Mouse (Mus musculus): ENCODE data around the gene Bnc2.

The Bnc2 gene

GRCm38 (mm10) chr4:84632832-84633789 is 42.0 kb downstream of the Bnc2 start:
- no peak for DNase-seq (ENCODE audit: low read depth)

DNA sequence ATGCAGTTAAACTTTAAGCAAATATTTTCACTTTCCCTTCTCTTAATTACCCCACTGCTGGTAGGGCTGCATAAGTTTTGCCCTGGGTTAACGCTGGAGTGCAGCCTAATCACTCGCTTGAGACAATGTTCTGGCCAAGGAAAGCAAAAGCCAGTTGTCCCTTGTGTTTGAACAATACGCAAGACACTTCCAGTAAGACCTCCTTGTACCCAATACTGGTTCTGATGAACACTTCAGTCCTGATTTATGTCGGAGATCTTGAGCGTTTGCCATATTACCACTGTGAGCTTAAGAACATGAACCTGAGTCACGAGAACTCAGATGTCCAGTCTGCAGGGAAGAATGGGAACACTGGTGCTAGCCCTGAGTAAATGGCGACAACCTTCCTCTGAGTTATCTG is 47.5 kb downstream of the Bnc2 start:
- no peak for DNase-seq (ENCODE audit: low read depth)

DNA sequence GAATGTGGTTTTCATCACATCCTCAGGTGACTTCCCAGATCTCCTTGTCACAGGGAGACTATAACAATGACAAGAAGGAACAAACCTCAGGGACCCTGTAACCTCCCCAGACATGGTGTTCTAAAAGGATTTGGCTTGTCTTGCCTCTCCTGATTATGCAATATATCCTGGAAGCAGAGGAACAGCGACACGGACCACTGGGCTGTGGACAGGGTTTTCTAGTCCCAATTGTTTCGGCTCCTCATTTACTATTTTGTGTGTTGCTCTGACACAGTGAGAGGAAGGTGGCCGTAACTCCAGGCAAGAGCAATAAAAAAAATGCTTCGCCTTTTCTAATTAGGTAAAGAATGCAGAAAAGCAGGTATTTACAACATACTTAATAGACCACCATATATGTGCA is 51.8 kb downstream of the Bnc2 start:
- DNase-seq (ENCODE audit: low read depth), result no peak

GRCm38 (mm10) chr4:84621785-84622184 is 53.3 kb downstream of the Bnc2 start:
- DNase-seq (ENCODE audit: low read depth), result no peak

DNA sequence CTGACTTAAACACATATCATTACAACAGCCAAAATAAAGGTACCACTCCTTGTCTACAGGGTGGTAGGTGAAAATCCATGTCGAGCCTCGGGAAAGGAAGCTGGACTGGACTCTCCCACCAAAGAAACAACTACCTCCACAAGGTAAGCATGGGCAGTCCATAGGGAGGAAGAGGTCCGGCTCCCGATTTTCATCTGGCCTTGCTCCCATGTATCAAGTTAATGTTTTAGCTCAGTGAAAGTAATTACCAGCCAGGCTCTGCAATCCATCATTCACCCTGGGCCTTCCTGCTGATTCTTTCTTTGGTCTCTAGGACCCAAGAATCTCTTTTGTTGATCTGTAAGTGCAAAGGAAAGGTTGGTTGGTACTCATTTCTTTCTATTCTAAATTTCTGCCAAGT is 65.2 kb downstream of the Bnc2 start:
- no peak for DNase-seq (ENCODE audit: low read depth)

DNA sequence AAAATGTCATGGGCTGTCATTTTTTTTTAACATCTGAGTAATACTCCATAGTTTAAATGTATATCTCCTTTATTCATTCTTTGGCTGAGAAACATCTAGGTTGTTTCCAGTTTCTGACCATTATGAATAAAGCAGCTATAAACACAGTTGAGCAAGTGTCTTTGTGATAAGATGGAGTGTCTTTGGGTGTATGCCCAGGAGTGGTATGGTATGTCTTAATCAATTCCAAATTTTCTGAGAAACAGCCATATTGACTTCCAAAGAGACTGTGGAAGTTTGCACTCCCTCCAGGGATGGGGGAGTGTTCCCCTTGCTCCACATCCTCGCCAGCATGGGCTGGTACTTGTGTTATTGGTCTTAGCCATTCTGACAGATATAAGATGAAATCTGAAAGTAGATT is 70.6 kb downstream of the Bnc2 start:
- DNase-seq (ENCODE audit: low read depth), result no peak

GRCm38 (mm10) chr4:84580260-84580952 is 94.7 kb downstream of the Bnc2 start:
- DNase-seq (ENCODE audit: low read depth), result no peak

- DNase-seq (ENCODE audit: low read depth), result no peak
These were observed 96.8 kb downstream of the Bnc2 start for GRCm38 (mm10) chr4:84578296-84578695.

- no peak for DNase-seq (ENCODE audit: low read depth)
These were observed 109.0 kb downstream of the Bnc2 start for GRCm38 (mm10) chr4:84566123-84566522.

DNA sequence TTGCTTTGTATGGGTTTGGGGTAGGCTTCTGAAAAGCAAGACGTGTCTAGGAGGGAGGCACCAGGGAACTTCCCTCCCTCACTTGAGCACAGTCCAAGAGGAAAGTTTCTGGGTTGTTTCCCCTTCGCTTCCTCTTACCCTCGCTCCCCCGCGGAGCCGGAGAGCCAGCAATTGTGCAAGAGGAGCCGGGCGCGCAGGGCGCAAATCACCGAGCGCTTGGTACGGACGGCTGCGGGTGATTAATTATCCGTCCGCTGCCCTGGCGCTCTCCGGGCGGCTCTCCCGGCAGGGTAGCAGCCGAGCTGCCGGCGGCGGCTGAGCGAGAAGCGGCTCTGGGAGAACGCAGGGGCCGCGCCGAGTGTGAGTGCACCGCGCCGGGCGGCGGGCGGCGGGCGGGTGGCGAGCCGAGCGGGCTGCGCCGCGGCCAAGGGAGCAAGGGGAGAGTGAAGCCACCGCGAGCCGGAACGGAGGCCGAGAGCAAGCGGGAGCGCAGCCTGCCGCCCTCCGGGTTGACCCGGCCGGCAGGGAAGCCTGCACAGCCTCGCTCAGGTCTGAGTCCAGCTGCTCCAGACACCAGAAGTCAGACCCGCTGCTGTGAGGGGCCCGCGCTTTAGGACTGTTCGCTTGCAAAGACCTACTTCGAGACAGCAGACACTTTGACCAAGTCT is 129.7 kb downstream of the Bnc2 start:
- no peak for DNase-seq (ENCODE audit: low read depth)

- DNase-seq (ENCODE audit: low read depth), result no peak
These were observed 130.4 kb downstream of the Bnc2 start for GRCm38 (mm10) chr4:84544646-84545045.

DNA sequence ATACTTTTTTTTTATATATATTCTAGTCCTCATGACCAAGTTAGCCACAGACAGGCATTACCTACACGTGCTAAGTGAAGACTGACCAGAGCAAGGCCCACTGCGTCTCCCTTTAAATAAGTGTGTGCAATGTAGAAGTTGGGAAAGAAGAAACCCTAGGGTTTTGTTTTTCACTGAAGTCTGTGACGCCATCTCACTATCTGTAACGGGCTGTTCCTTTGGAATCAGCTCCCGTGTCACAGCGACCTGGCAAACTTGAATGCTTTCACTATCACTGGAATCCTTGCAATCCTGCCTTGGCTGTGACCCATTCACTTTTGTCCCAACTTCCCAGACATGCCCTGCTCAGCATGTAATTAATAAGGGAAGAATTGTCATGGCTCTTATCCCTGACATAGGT is 134.5 kb downstream of the Bnc2 start:
- no peak for DNase-seq (ENCODE audit: low read depth)

GRCm38 (mm10) chr4:84539396-84539795 is 135.7 kb downstream of the Bnc2 start:
- no peak for DNase-seq (ENCODE audit: low read depth)

GRCm38 (mm10) chr4:84528886-84529789 is 145.9 kb downstream of the Bnc2 start:
- DNase-seq (ENCODE audit: low read depth), result no peak

GRCm38 (mm10) chr4:84528358-84528757 is 146.7 kb downstream of the Bnc2 start:
- DNase-seq (ENCODE audit: low read depth), result no peak

GRCm38 (mm10) chr4:84527066-84527933 is 147.8 kb downstream of the Bnc2 start:
- DNase-seq (ENCODE audit: low read depth), result no peak

DNA sequence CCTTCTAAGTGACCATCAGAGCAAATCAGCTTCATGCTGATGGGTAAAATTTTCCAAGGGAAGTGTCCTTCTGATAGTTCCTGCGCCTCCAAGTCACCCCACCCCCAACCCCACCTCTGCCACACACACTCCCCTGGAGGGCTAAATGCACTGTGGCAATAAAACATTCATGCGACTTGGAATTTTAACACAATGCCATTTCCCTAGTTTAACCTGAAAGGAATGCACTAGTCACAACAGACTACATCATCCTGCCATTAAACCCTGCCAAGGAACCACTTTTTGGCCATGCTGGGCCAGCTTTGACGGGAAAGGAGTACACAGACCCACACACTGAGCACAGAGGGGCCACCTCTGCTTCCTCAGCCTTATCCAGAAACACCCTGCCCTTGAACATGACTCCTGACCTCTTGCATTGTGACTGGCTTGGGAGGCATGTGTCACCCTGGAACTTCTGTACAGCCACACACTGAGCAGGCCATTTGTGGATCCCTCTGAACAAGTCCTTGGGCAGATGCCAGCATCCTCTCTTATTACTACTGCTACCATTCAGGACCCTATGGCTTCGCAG is 151.3 kb downstream of the Bnc2 start:
- DNase-seq (ENCODE audit: low read depth), result no peak

- DNase-seq (ENCODE audit: low read depth), result no peak
These were observed 151.9 kb downstream of the Bnc2 start for GRCm38 (mm10) chr4:84523211-84523610.

- no peak for DNase-seq (ENCODE audit: low read depth)
These were observed 153.5 kb downstream of the Bnc2 start for GRCm38 (mm10) chr4:84521562-84521961.

- DNase-seq (ENCODE audit: low read depth), result no peak
These were observed 164.6 kb downstream of the Bnc2 start for GRCm38 (mm10) chr4:84510466-84510865.

Measured in c-Kit-positive CD71-positive TER-119-negative erythroid progenitor cells, embryonic 14.5 days (primary cell).